Mouse (Mus musculus) limb, embryonic 14.5 days (tissue): ENCODE data around the gene Adamts2. TPM values are rescaled to one million over a fixed set of nuclear protein-coding genes. Genes with fewer than 3 reads are reported as not detected.

ENCODE experiments used
- ATAC-seq: fragments of 200-750 bp; cut with Nextera tagmentation; 2 replicates; pipeline ENCODE4 v1.8.0; 2017; ENCODE audit warnings: low read depth, moderate number of reproducible peaks, moderate TSS enrichment; ENCODE audit not compliant: low FRiP score
- DNase-seq: peaks from one replicate; pipeline ENCODE4 v3.0.0-alpha.2; 2015; ENCODE audit warnings: low spot score
- H3K27ac ChIP-seq: fragments of 300-500 bp; sonication (generic); replicated peaks from 2 replicates; pipeline ENCODE4 v1.5.1; 2014; ENCODE audit warnings: low read depth, mild to moderate bottlenecking, low read length, moderate library complexity, mixed read lengths
- H3K27me3 ChIP-seq: fragments of 300-500 bp; sonication (generic); 2 replicates; pipeline ENCODE4 v1.6.1; 2014; ENCODE audit warnings: low read length, mixed read lengths; ENCODE audit not compliant: control insufficient read depth, insufficient read depth
- H3K36me3 ChIP-seq: fragments of 300-500 bp; sonication (generic); 2 replicates; pipeline ENCODE4 v1.6.1; 2014; ENCODE audit warnings: mild to moderate bottlenecking, low read length, moderate library complexity, mixed read lengths; ENCODE audit not compliant: control insufficient read depth, insufficient read depth
- H3K4me1 ChIP-seq: fragments of 300-500 bp; sonication (generic); 2 replicates; pipeline ENCODE4 v1.6.1; 2014; ENCODE audit warnings: antibody characterized with exemption, low read length, mixed read lengths; ENCODE audit not compliant: control insufficient read depth, insufficient read depth
- H3K4me2 ChIP-seq: fragments of 300-500 bp; sonication (generic); replicated peaks from 2 replicates; pipeline ENCODE4 v1.6.1; 2014; ENCODE audit warnings: low read depth, mild to moderate bottlenecking, low read length, moderate library complexity; ENCODE audit not compliant: severe bottlenecking
- H3K4me3 ChIP-seq: fragments of 300-500 bp; sonication (generic); replicated peaks from 2 replicates; pipeline ENCODE4 v1.5.1; 2014; ENCODE audit warnings: low read length
- H3K9ac ChIP-seq: fragments of 300-500 bp; sonication (generic); 2 replicates; pipeline ENCODE4 v1.6.1; 2014; ENCODE audit warnings: mild to moderate bottlenecking, low read depth, low read length, moderate library complexity; ENCODE audit not compliant: severe bottlenecking
- H3K9me3 ChIP-seq: fragments of 300-500 bp; sonication (generic); 2 replicates; pipeline ENCODE4 v1.6.1; 2016; ENCODE audit warnings: low read length; ENCODE audit not compliant: control insufficient read depth
- POLR2A ChIP-seq: fragments of 200-500 bp; IDR thresholded peaks from 2 replicates; pipeline ENCODE4 v1.8.0; 2012; ENCODE audit warnings: inconsistent platforms, mild to moderate bottlenecking, moderate library complexity, borderline replicate concordance; ENCODE audit not compliant: insufficient read depth, insufficient read length; ENCODE audit errors: extremely low read depth
- WGBS: fragments of 180-500 bp; shearing (Covaris S2); extraction: QIAGEN DNeasy Blood & Tissue Kit; methylation state at CpG from one replicate; pipeline ENCODE4 v1.1.7; 2014; 5-methylcytosine and 5-hydroxymethylcytosine counted together
- polyA plus RNA-seq, 2 experiments: library from polyadenylated mRNA; depleted of rRNA in 1 of 2; stranded (reverse) in 1 of 2; unstranded in 1 of 2; fragments of >200 nt; fragmentation: Nextera tagmentation in 1 of 2; extraction: Ambion mirVana in 1 of 2; gene quantifications; 2 replicates each; pipeline versions ENCODE4 v1.2.1 to v1.2.3; 2012 to 2014

Gene Adamts2
- polyA plus RNA-seq, 2 experiments, result 19.4 to 34.9 TPM

GRCm38 (mm10) chr11:50678650-50679049 is 76.8 kb downstream of the Adamts2 start:
- H3K27me3 ChIP-seq, result no peaks in the 10 kb centered on the region
- H3K4me2 ChIP-seq, result no peak overlapping the region
- DNase-seq, result no peak
- H3K9me3 ChIP-seq, result no peaks in the 10 kb centered on the region
- H3K9ac ChIP-seq, result no peak overlapping the region
- TF ChIP-seq POLR2A, result no peak
- H3K4me3 ChIP-seq, result no peak overlapping the region
- no peak overlapping the region for H3K27ac ChIP-seq
- H3K36me3 ChIP-seq, result no peaks in the 10 kb centered on the region
- ATAC-seq, result no peak
- 95% methylated on average over 10 of the region's 10 CpGs for WGBS
- no peaks in the 10 kb centered on the region for H3K4me1 ChIP-seq

GRCm38 (mm10) chr11:50681940-50682339 is 80.1 kb downstream of the Adamts2 start:
- Histone ChIP-seq H3K27ac (no peak overlapping the region), H3K4me2 (no peak overlapping the region), H3K4me3 (no peak overlapping the region), H3K9me3 (no peaks in the 10 kb centered on the region), H3K36me3 (no peaks in the 10 kb centered on the region), H3K4me1 (no peaks in the 10 kb centered on the region), H3K9ac (no peak overlapping the region), H3K27me3 (no peaks in the 10 kb centered on the region)
- ATAC-seq (no peak), DNase-seq (no peak)
- 84% methylated on average over 7 of the region's 7 CpGs for WGBS
- no peak for TF ChIP-seq POLR2A

GRCm38 (mm10) chr11:50683821-50684220 is 81.9 kb downstream of the Adamts2 start:
- no peak for TF ChIP-seq POLR2A
- no peaks in the 10 kb centered on the region for H3K27me3 ChIP-seq
- H3K4me1 ChIP-seq, result no peaks in the 10 kb centered on the region
- no peaks in the 10 kb centered on the region for H3K36me3 ChIP-seq
- 81% methylated on average over 2 of the region's 2 CpGs for WGBS
- DNase-seq (no peak), ATAC-seq (no peak)
- no peak overlapping the region for H3K27ac ChIP-seq
- no peak overlapping the region for H3K4me3 ChIP-seq
- H3K4me2 ChIP-seq, result no peak overlapping the region
- H3K9ac ChIP-seq, result no peak overlapping the region
- H3K9me3 ChIP-seq, result no peaks in the 10 kb centered on the region

GRCm38 (mm10) chr11:50688584-50688983 is 86.7 kb downstream of the Adamts2 start:
- no peak for DNase-seq
- Histone ChIP-seq H3K4me3 (no peak overlapping the region), H3K9ac (no peak overlapping the region), H3K27me3 (no peaks in the 10 kb centered on the region), H3K27ac (no peak overlapping the region), H3K4me1 (no peaks in the 10 kb centered on the region), H3K36me3 (no peaks in the 10 kb centered on the region), H3K9me3 (no peaks in the 10 kb centered on the region), H3K4me2 (no peak overlapping the region)
- WGBS, result 91% methylated on average over 3 of the region's 3 CpGs
- ATAC-seq, result no peak
- no peak for TF ChIP-seq POLR2A

- DNase-seq (no peak), ATAC-seq (no peak)
- TF ChIP-seq POLR2A, result no peak
- Histone ChIP-seq H3K9me3 (no peaks in the 10 kb centered on the region), H3K36me3 (no peaks in the 10 kb centered on the region), H3K27ac (no peak overlapping the region), H3K4me2 (no peak overlapping the region), H3K4me3 (no peak overlapping the region), H3K27me3 (no peaks in the 10 kb centered on the region), H3K9ac (no peak overlapping the region), H3K4me1 (no peaks in the 10 kb centered on the region)
- 95% methylated on average over 4 of the region's 4 CpGs for WGBS
Measured at GRCm38 (mm10) chr11:50689672-50690071, 87.8 kb downstream of the Adamts2 start.

GRCm38 (mm10) chr11:50699971-50700370 is 98.1 kb downstream of the Adamts2 start:
- 85% methylated on average over 12 of the region's 12 CpGs for whole genome bisulfite sequencing
- H3K27me3 ChIP-seq, result no peaks in the 10 kb centered on the region
- DNase-seq (no peak), ATAC-seq (no peak)
- no peak overlapping the region for H3K9ac ChIP-seq
- no peaks in the 10 kb centered on the region for H3K36me3 ChIP-seq
- H3K9me3 ChIP-seq, result no peaks in the 10 kb centered on the region
- H3K4me1 ChIP-seq, result no peaks in the 10 kb centered on the region
- TF ChIP-seq POLR2A, result no peak
- no peak overlapping the region for H3K4me3 ChIP-seq
- no peak overlapping the region for H3K4me2 ChIP-seq
- no peak overlapping the region for H3K27ac ChIP-seq
